Mouse (Mus musculus) ZHBTc4 (cell line): ENCODE results near the gene Emb.

Experiments
- DNase-seq: peaks from one replicate; pipeline ENCODE4 v3.0.0-alpha.2; 2011; ENCODE audit warnings: low read depth, low spot score

Gene Emb

GRCm38 (mm10) chr13:117220501-117221321 lies 12.4 kb downstream of the Emb start, which contains the start of gene Gm17509:
TSS of gene Gm17509 (minus strand) at chr13:117221075.
- DNase-seq: peak; percentile 76

GRCm38 (mm10) chr13:117223125-117223524 lies 14.8 kb downstream of the Emb start:
- DNase-seq: no peak

- DNase-seq: no peak
Measured at GRCm38 (mm10) chr13:117224901-117225300, 16.6 kb downstream of the Emb start.

GRCm38 (mm10) chr13:117225561-117225960 lies 17.2 kb downstream of the Emb start:
- no peak for DNase-seq

DNA sequence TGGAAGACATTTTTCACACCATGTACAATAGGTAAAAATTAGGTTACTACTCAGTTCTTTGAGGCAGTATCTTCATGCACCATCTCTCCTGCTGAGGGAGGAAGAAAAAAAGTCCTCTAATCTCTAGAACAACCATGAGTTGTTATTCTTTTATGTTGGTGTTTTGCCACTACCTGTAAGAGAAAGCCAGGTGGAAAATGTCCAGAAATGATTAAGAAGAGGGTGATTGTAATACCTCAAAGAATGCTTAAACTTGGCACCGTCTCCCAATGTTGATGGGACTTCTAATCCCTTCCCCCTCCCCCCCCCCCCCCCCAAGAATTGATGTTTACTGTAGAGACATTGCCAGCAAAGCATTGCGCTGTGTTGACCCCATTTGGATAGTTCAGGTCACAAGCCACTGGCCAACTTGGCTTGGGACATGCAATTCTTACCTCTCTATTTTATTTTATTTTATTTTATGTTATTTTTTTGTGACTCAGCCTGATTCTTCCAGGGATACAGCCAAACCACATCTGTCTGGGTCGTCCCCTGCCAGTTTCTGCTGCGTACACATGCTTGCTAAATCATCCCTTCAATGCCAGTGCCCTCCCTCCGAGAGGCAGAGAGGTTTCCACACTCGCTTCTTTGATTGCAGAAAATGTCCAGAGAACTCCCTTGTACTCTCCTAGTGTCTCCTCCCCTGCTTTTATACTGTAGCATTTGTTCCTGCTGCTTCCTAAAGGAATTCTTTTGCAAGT lies 22.2 kb downstream of the Emb start:
- DNase-seq: no peak

DNA sequence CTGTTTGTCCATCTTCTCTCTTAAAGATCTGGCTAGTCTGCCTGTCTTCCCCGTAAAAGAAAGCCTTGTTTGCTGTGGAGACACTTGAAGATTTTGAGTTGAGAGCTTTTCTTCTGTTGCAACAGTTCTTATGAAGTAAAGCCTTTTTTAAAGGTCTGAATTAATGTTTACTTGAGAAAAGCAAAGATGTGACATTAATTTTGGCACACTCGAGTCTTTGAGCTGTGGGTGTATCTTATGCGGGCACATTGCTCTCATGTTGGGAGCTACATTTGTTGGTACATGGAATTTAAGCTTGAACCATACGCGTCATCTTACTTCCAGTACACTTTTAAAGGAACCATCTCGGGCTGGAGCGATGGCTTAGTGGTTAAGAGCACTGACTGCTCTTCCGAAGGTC lies 25.5 kb downstream of the Emb start:
- no peak for DNase-seq

DNA sequence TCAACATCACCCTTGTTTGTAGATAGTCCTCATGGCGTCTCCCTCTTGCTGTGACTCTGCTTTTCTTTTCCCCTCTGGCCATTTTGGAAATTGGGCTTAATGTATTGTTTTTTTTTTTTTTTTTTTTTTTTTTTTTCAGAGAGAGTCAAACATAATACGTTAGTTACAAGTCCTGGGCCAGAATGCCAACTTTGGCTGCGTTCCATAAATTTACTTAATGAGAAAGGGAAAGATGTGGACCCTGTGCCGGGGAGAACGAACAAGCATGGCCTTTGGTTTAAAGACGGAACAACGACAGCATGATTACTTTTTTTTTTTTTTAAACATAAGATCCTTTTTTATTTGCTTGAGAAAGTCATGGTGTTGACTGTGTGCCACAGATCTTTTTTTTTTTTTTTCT lies 26.1 kb downstream of the Emb start:
- DNase-seq: no peak

GRCm38 (mm10) chr13:117235530-117236212 lies 27.3 kb downstream of the Emb start:
- peak; percentile 21 for DNase-seq

- no peak for DNase-seq
Measured at GRCm38 (mm10) chr13:117237111-117237510, 28.8 kb downstream of the Emb start.

DNA sequence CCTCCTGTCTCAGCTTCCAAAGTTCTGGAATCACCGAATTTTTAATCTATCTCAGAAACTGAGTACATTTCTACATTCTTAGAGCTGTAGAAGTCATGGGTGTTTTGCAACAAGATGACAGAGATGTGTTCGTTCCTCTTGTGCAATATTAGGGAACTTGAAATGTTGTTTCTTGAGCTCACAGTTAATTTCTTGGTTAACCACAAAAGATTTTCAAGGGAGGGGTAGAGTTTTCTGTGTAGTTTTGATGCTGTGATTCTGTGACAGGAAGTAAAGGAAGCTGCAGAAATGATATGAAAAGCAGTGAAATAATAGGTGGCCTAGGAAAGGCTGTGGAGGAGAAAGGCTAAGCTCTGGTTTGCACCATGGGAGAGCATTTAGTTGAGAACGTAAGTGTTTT lies 33.7 kb downstream of the Emb start:
- DNase-seq: no peak

- no peak for DNase-seq
Measured at GRCm38 (mm10) chr13:117242621-117243020, 34.3 kb downstream of the Emb start.

DNA sequence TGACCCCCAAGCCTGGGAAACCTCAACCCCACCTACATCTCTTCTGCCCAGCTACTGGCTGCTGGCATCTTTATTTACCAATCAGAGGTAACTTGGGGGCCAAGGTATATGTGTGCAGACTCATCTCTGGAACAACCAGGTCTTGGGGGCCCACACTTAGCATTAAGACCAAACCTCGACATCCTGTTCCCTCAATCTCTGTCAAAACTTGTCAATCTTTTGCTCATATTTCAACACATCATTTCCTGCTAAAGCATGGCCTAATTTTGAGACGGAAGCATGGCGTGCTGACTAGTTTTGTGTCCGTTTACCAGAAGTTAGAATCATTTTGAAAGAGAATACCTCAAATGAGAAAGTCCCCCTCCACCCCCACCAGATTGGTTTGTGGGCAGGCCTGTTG lies 52.4 kb downstream of the Emb start:
- DNase-seq: no peak

DNA sequence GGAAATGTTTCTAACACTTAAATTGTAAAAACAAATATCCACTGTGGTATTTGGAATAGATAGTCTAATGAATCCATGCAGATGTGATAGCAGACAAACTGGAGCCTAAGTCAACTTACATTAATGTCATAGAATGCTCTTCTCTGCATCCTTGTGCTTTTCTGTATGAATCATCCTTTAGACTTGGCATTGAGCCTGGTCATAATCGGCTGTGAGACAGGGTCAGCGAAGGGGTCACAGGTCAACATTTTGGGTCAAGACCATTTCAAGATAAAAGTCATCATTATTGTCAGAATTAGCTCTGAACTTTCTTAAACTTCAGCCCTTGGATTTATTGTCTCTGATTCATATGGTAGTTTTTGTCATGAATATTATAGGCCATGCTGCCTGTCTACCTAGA lies 57.8 kb downstream of the Emb start:
- DNase-seq: no peak

DNA sequence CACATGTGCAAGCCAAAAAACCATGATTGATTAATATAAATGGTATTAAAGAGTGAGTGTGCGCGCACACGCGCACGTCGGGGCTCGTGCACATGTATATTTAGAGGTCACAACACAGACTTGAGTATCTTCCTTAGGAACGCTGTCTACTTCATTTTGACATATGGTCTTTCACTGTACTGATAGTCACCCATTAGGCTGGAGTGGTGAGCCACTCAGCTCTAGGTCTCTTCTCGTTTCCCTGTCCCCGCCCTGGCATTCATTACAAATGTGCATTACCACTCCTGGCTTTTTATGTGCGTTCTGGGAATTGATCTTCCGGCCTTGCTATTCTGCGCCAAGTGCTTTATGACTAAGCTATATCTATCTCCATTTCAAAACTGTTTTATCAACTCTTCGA lies 59.6 kb downstream of the Emb start:
- no peak for DNase-seq

DNA sequence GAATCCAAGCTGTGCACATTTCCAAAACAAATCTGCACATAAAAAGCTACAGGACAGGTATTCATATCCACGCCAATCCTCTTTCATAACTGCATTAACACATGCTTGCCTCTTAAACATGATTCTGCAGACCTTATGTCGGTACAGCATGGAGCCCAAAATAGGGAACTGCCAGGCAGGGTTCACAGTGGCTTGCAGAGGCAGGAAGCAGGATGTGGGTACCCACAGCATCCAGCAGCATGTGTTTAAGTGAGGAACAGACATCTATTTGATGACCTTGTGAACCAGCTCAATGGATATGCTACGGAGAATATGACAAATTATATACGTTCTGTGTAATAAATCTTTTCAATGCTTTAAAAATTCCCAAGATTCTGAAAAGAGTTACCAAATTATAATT lies 75.7 kb downstream of the Emb start:
- no peak for DNase-seq

DNA sequence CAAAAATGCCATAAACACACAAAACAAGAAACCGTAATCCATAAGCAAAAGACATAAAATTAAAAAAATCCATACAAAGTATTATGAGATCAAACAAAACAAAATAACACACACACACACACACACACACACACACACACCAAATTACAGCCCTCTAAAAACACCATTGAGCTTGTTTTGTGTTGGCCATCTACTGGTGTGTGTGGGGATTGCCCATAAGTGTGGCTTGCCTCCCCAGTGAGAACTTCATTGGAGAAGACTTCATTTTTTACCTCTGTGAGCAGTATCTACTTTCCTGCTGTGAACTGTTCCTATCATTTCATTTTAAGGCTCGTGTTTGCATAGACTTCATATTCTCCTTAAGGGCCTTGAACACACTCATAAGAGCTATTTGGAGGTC lies 78.6 kb downstream of the Emb start:
- peak; percentile 4 for DNase-seq

- DNase-seq: no peak
Measured at GRCm38 (mm10) chr13:117287400-117287799, 79.1 kb downstream of the Emb start.

GRCm38 (mm10) chr13:117289494-117290270 lies 81.3 kb downstream of the Emb start:
- DNase-seq: peak; percentile 71

DNA sequence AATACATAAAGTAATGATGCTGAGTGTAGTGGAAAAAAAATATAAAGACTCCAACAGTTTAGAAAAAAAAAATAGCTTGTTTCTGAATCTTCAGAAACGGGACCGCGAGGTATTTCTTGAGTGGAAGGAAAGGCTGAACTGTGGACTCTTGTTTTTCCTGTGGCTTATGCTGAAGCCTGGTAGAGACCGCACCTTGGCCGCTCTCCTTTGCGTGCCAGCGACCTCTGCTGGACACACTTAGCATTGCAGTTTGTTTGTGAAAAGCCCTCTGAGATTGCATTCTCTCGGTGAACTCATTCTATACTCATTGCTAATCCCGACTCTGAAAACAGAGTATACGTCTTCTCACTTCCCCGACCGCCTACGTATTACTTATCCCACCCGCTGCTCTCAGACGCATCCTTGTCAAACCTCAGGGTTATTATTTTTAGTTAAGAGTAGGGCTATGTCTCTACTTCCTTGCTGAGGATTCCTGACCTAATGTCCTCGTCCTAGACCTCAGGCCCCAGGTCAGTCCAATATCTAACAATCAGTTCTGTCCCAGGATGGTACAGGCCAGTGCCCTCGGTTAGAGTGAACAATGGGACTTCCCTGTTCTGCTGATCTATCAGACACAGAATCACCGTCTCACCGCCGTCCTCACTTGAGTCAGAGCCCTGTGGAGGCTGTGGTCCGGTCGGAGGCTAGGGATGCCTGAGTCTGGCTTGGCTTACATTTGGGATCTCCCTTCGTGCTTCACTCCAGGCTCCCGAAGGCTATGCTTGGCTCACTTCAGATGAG lies 103.3 kb downstream of the Emb start:
- DNase-seq: peak; percentile 78
